Mouse (Mus musculus): ENCODE results near the gene Lnx1.

The Lnx1 gene

DNA sequence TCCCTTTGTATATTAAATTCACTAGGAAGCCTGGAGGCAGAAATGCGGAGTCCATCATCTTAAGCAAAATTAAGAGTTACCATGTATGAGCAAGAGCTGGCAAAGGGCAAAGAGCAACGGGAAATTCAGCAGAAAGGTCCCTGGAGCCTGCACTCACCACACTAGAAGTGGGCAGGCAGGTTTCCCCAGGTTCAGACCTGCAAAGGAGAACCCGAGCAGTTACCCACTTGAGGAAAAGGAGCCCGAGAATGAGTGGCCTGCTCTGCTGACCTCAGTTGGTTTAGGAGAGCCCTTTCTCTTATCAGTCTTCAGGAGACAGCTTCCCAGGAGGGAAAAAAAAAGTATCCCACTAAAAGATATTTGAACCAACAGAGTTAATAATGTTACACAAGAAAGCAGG is 99.4 kb downstream of the Lnx1 start:
- no peak for DNase-seq (ENCODE audit: low read depth, low spot score)

DNA sequence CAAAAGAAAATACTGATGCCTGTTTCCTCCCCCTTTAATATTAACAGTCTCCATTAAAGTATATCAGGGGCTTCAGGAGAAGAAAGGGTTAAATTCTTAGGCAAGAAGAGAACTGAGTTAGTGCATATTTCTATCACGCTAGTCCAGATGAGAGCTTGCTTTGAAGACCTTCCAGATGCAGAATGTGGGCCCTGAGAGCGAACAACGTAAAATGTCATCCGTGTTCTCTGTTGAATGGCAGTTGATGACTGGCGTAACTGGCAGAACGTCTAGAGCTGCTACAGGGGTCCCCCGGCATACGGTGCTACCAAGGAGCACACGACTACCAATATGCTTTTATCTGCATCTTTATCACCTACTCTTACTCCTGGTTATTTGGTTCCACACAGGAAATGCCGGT is 100.3 kb downstream of the Lnx1 start:
- no peak for DNase-seq (ENCODE audit: low read depth, low spot score)

DNA sequence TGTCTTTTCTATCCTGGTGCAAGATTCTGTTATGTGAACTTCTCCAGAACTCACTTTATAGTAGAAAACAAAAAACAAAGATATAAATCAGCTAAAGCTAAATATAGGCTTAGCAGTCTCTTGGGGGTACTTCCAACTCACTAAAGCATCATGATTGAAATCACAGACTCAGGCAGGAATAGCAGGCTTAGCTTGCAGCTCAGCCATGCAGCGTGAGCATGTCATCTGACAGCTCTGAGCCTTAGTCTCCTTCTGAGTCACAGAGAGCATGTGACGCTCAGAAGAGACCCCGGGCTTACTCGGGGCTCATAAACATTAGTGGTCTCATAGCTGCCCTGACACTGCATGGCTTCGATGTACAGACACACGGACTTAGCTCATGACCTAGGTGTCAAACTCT is 100.7 kb downstream of the Lnx1 start:
- DNase-seq (ENCODE audit: low read depth, low spot score): no peak

DNA sequence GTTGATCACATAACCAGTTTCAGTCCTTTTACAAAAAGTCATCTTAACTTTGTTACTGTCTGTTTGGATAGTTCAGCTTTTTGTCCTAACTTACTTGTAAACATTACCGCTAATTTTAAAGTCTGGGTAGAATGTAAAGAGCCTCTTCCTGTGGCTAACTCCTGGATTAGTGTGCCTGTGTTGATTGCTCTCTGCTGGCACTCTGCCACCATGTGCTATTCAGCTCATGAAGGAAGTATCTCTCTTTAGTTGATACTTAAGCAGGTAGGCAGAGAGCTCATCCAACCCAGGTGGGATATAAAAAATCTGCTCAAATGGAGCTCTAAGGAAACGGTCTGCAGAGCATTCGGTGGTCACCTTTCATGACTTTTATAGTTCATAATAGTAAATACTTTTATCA is 101.5 kb downstream of the Lnx1 start:
- DNase-seq (ENCODE audit: low read depth, low spot score): no peak

DNA sequence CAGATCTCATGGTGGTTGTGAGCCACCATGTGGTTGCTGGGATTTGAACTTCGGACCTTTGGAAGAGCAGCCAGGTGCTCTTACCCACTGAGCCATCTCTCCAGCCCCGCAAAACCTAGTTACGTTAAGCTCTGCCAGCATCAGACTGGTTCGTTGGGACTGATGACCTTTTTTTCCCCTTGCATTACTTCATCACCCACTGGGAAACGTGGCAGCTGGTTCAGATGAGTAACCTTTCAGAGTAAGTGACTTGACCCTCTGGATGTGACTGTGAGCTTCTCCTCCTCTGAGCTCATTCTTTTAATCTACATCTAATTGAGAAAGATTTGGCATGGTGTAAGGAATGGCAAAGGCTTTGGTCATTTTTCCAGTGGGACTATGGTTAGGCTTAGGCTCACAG is 102.7 kb downstream of the Lnx1 start:
- peak; percentile 35 for DNase-seq (ENCODE audit: low read depth, low spot score)

DNA sequence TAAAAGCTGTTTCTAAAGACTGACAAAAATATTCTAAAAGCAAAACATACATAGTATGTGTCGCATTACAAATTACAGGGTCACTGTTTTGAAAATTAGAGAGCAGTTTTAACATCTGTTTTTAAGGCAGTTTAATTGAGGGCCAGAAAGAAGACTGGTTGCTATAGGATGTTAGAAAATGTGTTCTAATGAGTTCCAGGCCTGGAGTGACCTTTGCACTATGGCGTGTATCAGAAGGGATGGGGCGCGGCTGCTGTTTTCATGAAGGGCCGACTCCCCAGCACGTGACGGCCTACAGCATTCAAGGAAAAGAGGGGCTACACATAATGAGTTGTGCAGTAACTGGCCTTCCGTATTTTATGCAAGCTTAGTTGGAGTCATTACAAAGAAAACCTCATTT is 109.6 kb downstream of the Lnx1 start:
- no peak for DNase-seq (ENCODE audit: low read depth, low spot score)

DNA sequence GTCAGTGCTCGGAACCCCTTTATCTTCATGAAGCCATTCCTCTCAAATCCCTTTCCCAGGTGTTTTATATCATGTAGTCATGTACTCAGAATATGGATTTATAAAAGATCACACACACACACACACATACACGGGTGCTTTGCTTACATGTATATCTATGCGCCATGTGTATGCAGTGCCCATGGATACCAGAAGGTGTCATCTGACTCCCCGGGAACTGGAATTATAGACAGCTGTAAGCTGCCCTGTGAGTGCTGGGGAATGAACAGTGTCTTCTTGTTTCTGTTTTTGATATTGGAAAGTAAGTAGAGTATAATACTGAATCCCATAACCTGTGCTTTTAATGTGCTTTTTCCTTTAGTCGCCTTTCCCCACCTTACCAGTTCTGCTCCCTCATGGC is 111.3 kb downstream of the Lnx1 start:
- DNase-seq (ENCODE audit: low read depth, low spot score): no peak

DNA sequence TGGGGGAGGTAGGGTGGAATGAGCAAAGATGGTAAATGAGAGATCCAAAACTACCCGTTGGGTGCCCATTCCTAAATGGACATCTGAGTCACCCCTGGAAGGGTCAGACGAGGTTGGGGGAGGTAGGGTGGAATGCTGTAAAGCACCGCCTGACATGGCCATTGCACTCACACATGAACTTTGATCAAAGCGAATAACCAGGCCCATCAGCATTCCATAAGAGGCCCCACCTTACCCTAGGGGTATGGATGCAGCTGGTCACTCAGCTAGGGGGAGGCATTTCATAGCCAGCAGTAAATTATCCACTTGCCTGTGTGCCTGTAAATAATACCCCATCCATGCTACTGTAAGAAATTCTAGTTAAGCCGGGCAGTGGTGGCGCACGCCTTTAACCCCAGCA is 113.6 kb downstream of the Lnx1 start:
- DNase-seq (ENCODE audit: low read depth, low spot score): no peak

DNA sequence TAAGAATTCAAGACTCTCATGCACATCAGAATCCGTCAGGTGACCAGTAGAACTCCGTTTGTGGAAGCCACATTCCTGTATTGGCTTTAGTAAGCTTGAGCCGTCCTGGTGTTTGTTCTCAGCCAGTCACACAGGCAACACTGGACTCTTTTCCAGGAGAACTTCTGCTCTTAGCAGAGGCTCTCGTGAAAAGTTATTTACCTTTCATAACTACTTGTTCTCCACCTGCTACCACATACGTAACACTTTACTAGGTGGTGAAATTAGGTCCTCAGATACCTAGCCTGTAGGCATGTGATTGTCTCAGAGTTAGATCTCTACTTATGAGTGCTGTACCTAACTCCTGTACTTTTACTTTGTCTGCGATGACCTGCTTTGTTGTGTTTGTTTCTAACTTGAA is 130.9 kb downstream of the Lnx1 start:
- DNase-seq (ENCODE audit: low read depth, low spot score): no peak

DNA sequence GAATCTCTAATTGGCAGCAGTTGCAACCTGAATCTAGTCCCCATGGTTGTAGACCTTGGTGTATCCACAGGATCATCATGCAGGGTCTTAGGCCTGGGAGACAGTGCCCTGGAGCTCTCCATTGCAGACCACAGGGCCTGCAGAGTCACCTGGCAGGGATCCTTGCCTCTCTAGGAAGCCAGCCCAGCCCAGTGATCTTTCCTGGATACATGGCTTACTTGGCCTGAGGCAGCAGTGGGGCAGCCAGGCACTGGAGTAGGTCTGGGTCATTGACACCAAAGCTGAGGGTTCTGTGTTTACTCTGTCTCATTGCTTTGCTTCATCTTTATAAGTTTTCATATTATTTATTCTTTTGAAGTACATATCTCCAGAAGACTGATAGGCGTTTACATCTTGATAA is 141.6 kb downstream of the Lnx1 start:
- peak; percentile 6 for DNase-seq (ENCODE audit: low read depth, low spot score)

DNA sequence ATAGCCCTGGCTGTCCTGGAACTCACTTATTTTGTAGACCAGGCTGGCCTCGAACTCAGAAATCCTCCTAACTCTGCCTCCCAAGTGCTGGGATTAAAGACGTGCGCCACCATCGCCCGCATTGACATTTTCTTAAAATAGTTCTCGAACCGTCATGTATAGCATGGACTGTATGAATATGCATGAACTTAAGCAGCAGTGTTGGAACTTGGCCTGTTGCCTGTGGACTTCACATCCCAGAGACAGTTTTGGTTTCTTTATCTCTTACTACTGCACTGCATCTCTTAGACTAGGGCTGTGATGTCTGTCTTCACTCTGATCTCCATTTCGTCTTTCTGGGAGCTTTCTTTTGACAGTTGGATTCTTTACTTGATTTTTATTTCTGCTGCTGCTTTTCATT is 153.1 kb downstream of the Lnx1 start:
- no peak for DNase-seq (ENCODE audit: low read depth, low spot score)

DNA sequence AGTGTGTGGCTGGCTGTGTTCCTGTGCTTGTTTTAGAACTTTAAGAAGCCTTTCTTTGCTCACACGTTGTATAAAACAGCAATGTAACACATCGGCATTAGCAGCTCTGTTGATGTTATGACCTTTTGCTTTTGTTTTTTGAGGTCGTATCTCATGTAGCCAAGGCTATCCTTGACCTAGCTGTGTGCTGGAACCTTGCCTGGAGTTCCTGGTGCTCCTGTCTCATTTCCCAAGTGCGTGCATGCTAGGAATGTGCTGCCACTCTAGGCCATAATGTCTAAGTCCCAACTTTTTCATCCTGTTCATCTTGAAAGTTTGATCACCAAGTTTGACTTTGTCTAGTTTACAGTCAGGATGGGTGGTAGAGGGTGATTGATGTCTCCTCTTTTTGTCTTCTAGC is 157.1 kb downstream of the Lnx1 start:
- no peak for DNase-seq (ENCODE audit: low read depth, low spot score)
